Mouse (Mus musculus) kidney, postnatal 10 days (tissue): ENCODE results near the gene Hpd.

Experiments
- DNase-seq: peaks from one replicate; pipeline ENCODE4 v3.0.0; 2021; ENCODE audit warnings: mixed read lengths

Gene Hpd

GRCm38 (mm10) chr5:123134186-123134874 is 48.2 kb downstream of the Hpd start:
- DNase-seq: peak; percentile 79

- DNase-seq: peak; percentile 47
Observed at GRCm38 (mm10) chr5:123133784-123134143, 48.8 kb downstream of the Hpd start.

- peak; percentile 90 for DNase-seq
Observed at GRCm38 (mm10) chr5:123133083-123133783, 49.3 kb downstream of the Hpd start.

- peak; percentile 91 for DNase-seq
Observed at GRCm38 (mm10) chr5:123132308-123133071, 50.0 kb downstream of the Hpd start, which contains the start of gene Rhof. Rhof (minus strand) TSS chr5:123132692.

- no peak for DNase-seq
Observed at GRCm38 (mm10) chr5:123130814-123131148, 51.7 kb downstream of the Hpd start.

GRCm38 (mm10) chr5:123130030-123130813 is 52.3 kb downstream of the Hpd start:
- no peak for DNase-seq

GRCm38 (mm10) chr5:123129170-123129757 is 53.3 kb downstream of the Hpd start:
- no peak for DNase-seq

- no peak for DNase-seq
Observed at GRCm38 (mm10) chr5:123128426-123129169, 53.9 kb downstream of the Hpd start.

GRCm38 (mm10) chr5:123127031-123127430 is 55.5 kb downstream of the Hpd start:
- no peak for DNase-seq

- peak; percentile 31 for DNase-seq
Observed at GRCm38 (mm10) chr5:123125638-123126406, 56.7 kb downstream of the Hpd start.

- no peak for DNase-seq
Observed at GRCm38 (mm10) chr5:123125105-123125504, 57.4 kb downstream of the Hpd start.

GRCm38 (mm10) chr5:123122181-123122580 is 60.3 kb downstream of the Hpd start:
- peak; percentile 39 for DNase-seq
